Mouse (Mus musculus) left cerebral cortex, adult 9 months (tissue): Measurements from ENCODE around the gene Prpf18.
A peak's percentile ranks its signal among the peaks of the same experiment; 100 is the strongest.
"Not testable (repeated sequence)": the region's sequence is repeated elsewhere in the genome, so short reads cannot be mapped to it uniquely, and the experiment has no call there.

Experiments
- DNase-seq, 2 experiments: peaks; one replicate each; pipeline ENCODE4 v3.0.0; 2022; ENCODE audit warnings: low spot score in 2 of 2

Gene Prpf18

GRCm38 (mm10) chr2:4614276-4614929 lies 37.5 kb downstream of the Prpf18 start:
- not testable (repeated sequence) for DNase-seq

GRCm38 (mm10) chr2:4611704-4612103 lies 40.2 kb downstream of the Prpf18 start:
- no peak for DNase-seq

- DNase-seq, result no peak
Measured at GRCm38 (mm10) chr2:4611295-4611694, 40.6 kb downstream of the Prpf18 start.

GRCm38 (mm10) chr2:4609433-4609832 lies 42.5 kb downstream of the Prpf18 start:
- no peak for DNase-seq

GRCm38 (mm10) chr2:4608253-4608652 lies 43.7 kb downstream of the Prpf18 start:
- DNase-seq, result no peak

GRCm38 (mm10) chr2:4606559-4606958 lies 45.4 kb downstream of the Prpf18 start:
- no peak for DNase-seq

- no peak for DNase-seq
Measured at GRCm38 (mm10) chr2:4603361-4603945, 48.5 kb downstream of the Prpf18 start.

GRCm38 (mm10) chr2:4601034-4601890 lies 50.7 kb downstream of the Prpf18 start:
- DNase-seq, result peak in 1 of 2 experiments; percentile 67

GRCm38 (mm10) chr2:4596992-4597391 lies 54.9 kb downstream of the Prpf18 start:
- no peak for DNase-seq

GRCm38 (mm10) chr2:4593878-4594387 lies 58.0 kb downstream of the Prpf18 start:
- DNase-seq, result no peak

- no peak for DNase-seq
Measured at GRCm38 (mm10) chr2:4593433-4593832, 58.5 kb downstream of the Prpf18 start.

GRCm38 (mm10) chr2:4592666-4593065 lies 59.2 kb downstream of the Prpf18 start:
- no peak for DNase-seq

GRCm38 (mm10) chr2:4591647-4592046 lies 60.3 kb downstream of the Prpf18 start:
- DNase-seq, result no peak

- no peak for DNase-seq
Measured at GRCm38 (mm10) chr2:4587685-4588409, 64.1 kb downstream of the Prpf18 start.

GRCm38 (mm10) chr2:4586245-4586644 lies 65.7 kb downstream of the Prpf18 start:
- no peak for DNase-seq

GRCm38 (mm10) chr2:4584252-4584651 lies 67.7 kb downstream of the Prpf18 start:
- no peak for DNase-seq

GRCm38 (mm10) chr2:4582930-4583329 lies 69.0 kb downstream of the Prpf18 start:
- DNase-seq, result no peak

GRCm38 (mm10) chr2:4580666-4581065 lies 71.2 kb downstream of the Prpf18 start:
- DNase-seq, result no peak

- DNase-seq, result no peak
Measured at GRCm38 (mm10) chr2:4579357-4580068, 72.4 kb downstream of the Prpf18 start.

GRCm38 (mm10) chr2:4578291-4578690 lies 73.6 kb downstream of the Prpf18 start:
- DNase-seq, result no peak

GRCm38 (mm10) chr2:4575975-4576374 lies 75.9 kb downstream of the Prpf18 start:
- no peak for DNase-seq
